Mouse (Mus musculus): ENCODE data around the gene Iqcn. TPM values are rescaled to one million over a fixed set of nuclear protein-coding genes. Genes with fewer than 3 reads are reported as not detected.

Iqcn gene
- polyA plus RNA-seq, 1 experiment from 2014 or later, result not detected

DNA sequence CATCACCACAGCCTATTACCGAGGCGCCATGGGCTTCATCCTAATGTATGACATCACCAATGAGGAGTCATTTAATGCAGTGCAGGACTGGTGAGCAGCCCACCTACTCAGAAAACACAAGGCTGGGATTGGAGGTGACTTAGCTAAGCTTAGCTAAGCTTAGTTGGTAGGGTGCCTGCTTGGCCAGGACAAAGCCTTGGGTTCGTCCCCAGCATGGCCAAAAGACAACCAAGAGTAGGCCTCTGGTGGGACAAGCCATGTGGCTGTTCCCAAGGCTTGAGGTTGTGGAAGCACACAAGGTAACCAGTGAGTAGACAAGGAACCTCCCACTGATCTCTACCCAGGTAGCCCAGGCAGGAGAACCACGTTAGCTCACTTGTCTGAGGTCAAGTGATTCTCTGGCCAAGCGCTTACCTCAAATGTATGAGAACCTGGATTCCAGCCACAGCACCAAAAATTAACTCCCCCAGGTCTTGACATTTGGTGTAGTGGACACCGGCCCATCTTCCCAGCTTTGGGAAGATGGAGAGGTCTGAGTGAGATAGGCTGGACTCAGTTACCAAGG is 53.3 kb downstream of the Iqcn start:
- no peak overlapping the region for H3K4me3 ChIP-seq (ENCODE audit: low read depth, low read length)
- peaks cover 11% of the 10 kb centered on the region for H3K4me1 ChIP-seq (ENCODE audit: control insufficient read depth, insufficient read depth, low read length)
- H3K36me3 ChIP-seq (ENCODE audit: control insufficient read depth, insufficient read depth, low read length), result no peaks in the 10 kb centered on the region
- no peak overlapping the region for H3K27ac ChIP-seq (ENCODE audit: low read depth, low read length)
- H3K9me3 ChIP-seq (ENCODE audit: control insufficient read depth, low read length), result no peaks in the 10 kb centered on the region
- no peak overlapping the region for H3K4me2 ChIP-seq (ENCODE audit: low read depth)
- H3K9ac ChIP-seq (ENCODE audit: low read length), result no peak overlapping the region
- H3K27me3 ChIP-seq (ENCODE audit: control insufficient read depth, insufficient read depth, low read length), result no peaks in the 10 kb centered on the region
- 94% methylated on average over 6 of the region's 6 CpGs for WGBS
- DNase-seq (ENCODE audit: low spot score), result peak; percentile 9
- ATAC-seq (ENCODE audit: insufficient read depth, low FRiP score, low TSS enrichment), result no peak

DNA sequence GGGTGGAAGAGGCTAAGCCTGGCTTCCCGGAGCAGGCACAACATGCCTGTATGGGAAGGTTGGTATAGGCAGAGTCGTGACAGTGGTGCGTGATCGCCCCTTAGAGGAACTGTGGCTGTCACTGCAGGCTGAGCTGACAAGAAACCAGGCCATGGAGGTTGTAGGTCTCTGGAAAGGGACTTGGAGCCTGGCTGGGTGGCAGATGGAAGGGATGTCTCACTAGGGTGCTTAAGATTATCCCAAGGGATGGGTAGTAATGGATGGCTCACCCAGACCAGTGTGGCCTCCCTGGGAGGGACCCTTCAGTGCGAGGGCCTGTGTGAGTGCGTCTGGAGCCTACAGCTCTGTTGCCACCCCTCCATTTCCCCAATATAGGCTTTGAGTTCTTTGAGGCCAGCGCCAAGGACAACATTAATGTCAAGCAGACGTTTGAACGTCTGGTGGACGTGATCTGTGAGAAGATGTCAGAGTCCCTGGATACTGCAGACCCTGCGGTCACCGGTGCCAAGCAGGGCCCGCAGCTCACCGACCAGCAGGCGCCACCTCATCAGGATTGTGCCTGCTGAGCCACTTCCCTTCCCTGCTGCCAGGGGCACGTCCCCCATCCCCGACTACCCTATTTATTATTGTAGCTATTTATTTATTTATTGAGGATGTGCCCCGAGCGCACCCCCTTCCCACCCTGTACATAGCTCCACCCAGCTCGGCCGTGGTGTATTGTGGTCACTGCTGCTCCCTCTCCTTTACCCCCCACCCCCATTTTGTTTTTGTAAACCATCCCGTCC is 54.5 kb downstream of the Iqcn start:
- ATAC-seq (ENCODE audit: insufficient read depth, low FRiP score, low TSS enrichment), result no peak
- H3K4me3 ChIP-seq (ENCODE audit: low read depth, low read length), result no peak overlapping the region
- H3K27ac ChIP-seq (ENCODE audit: low read depth, low read length), result 0 out of 2 replicates have a peak overlapping the region, but pooled peaks have one; percentile 27
- no peaks in the 10 kb centered on the region for H3K36me3 ChIP-seq (ENCODE audit: control insufficient read depth, insufficient read depth, low read length)
- peaks cover 11% of the 10 kb centered on the region for H3K4me1 ChIP-seq (ENCODE audit: control insufficient read depth, insufficient read depth, low read length)
- H3K9ac ChIP-seq (ENCODE audit: low read length), result no peak overlapping the region
- H3K27me3 ChIP-seq (ENCODE audit: control insufficient read depth, insufficient read depth, low read length), result no peaks in the 10 kb centered on the region
- H3K9me3 ChIP-seq (ENCODE audit: control insufficient read depth, low read length), result no peaks in the 10 kb centered on the region
- H3K4me2 ChIP-seq (ENCODE audit: low read depth), result no peak overlapping the region
- WGBS, result 69% methylated on average over 22 of the region's 22 CpGs
- DNase-seq (ENCODE audit: low spot score), result peak; percentile 26

DNA sequence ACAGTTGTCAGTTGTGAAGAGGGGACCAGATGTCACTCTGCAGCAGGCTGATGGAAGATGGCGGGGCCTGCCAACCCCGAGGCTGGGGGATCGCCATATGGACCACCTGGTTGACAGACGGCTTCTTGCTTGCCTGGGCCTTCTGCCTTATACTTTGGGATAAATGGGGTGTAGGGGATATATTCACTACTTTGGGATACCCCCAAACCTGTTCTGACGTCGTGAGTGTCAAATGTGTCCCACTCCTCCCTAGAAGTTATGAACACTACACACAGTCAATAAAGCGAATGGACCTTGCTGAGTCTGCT is 55.0 kb downstream of the Iqcn start:
- no peaks in the 10 kb centered on the region for H3K27me3 ChIP-seq (ENCODE audit: control insufficient read depth, insufficient read depth, low read length)
- H3K4me1 ChIP-seq (ENCODE audit: control insufficient read depth, insufficient read depth, low read length), result peaks cover 11% of the 10 kb centered on the region
- no peak overlapping the region for H3K4me2 ChIP-seq (ENCODE audit: low read depth)
- DNase-seq (ENCODE audit: low spot score) (peak; percentile 7), ATAC-seq (ENCODE audit: insufficient read depth, low FRiP score, low TSS enrichment) (no peak)
- no peak overlapping the region for H3K27ac ChIP-seq (ENCODE audit: low read depth, low read length)
- no peaks in the 10 kb centered on the region for H3K9me3 ChIP-seq (ENCODE audit: control insufficient read depth, low read length)
- H3K36me3 ChIP-seq (ENCODE audit: control insufficient read depth, insufficient read depth, low read length), result no peaks in the 10 kb centered on the region
- no peak overlapping the region for H3K9ac ChIP-seq (ENCODE audit: low read length)
- 82% methylated on average over 7 of the region's 7 CpGs for WGBS
- H3K4me3 ChIP-seq (ENCODE audit: low read depth, low read length), result no peak overlapping the region

DNA sequence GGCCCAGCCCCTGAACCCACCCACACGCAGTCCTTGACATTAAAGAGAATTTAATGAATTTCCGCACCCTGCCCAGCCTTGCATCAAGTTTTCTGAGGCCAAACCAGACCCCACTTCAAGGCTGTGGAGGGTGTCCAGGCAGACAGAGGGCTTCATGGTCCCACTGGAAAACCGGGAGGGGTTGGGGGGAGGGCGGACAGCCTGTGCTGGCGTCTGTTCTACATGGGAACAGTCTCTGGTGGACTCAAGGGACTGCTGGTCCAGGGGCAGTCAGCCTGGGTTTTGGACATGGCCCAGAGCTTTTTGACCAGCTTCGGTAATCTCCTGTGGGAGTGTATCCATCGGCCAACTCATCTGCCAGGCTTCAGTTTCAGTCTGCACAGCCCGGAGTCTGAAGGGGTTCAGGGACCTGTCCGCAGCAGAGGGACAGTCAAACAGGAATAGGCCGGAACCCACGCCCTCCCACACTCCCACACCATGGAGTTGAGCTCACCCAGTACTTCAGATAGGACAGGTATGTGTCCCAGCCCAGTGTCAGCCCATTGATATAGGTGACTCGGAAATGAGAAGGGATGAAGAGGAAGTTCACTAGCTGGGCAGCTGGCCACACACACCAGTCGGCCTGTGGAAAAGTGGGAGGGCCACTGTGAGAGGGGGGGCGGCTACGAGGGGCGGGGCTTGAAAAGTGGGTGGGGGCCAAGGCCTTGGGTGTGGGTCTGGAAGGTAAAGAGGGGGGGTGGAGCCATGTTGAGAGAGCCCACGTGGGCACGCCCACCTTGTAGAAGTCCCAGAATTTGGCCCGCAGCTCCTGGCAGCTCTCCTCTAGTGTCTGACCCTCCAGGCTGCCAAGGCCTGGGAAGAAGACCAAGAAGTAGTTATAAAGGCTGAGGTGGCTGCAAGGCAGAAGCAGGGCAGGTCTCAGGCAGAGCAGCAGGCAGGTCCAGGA is 55.6 kb downstream of the Iqcn start:
- Histone ChIP-seq H3K9me3 (ENCODE audit: control insufficient read depth, low read length) (no peaks in the 10 kb centered on the region), H3K4me1 (ENCODE audit: control insufficient read depth, insufficient read depth, low read length) (peaks cover 11% of the 10 kb centered on the region), H3K4me3 (ENCODE audit: low read depth, low read length) (no peak overlapping the region), H3K36me3 (ENCODE audit: control insufficient read depth, insufficient read depth, low read length) (no peaks in the 10 kb centered on the region), H3K27ac (ENCODE audit: low read depth, low read length) (no peak overlapping the region), H3K27me3 (ENCODE audit: control insufficient read depth, insufficient read depth, low read length) (no peaks in the 10 kb centered on the region), H3K4me2 (ENCODE audit: low read depth) (no peak overlapping the region), H3K9ac (ENCODE audit: low read length) (no peak overlapping the region)
- ATAC-seq (ENCODE audit: insufficient read depth, low FRiP score, low TSS enrichment) (no peak), DNase-seq (ENCODE audit: low spot score) (no peak)
- 75% methylated on average over 19 of the region's 19 CpGs for WGBS

DNA sequence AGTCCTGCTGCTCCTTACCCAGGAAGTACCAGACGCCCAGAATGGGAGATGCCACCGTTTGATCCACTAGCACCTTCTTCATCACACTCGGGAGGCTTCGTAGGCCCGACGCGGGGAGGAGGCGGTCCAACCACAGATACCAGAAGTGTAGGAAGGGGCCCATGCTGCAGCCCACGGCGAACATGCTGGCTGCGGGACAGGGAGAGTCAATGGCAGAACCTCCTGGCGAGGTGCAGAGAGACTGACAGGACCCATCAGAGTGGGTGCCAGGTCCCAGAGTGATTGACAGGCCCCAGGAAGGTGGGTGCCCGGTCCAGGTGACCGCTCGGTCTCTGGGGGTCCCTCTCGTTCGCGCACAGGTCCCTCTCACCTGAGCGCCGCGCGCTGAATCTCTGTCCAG is 57.1 kb downstream of the Iqcn start:
- Histone ChIP-seq H3K27ac (ENCODE audit: low read depth, low read length) (peak overlapping the region; percentile 74; the same call in 1 of the 2 replicates), H3K4me3 (ENCODE audit: low read depth, low read length) (peak overlapping the region; percentile 64), H3K27me3 (ENCODE audit: control insufficient read depth, insufficient read depth, low read length) (no peaks in the 10 kb centered on the region), H3K9ac (ENCODE audit: low read length) (peak overlapping the region; percentile 68), H3K36me3 (ENCODE audit: control insufficient read depth, insufficient read depth, low read length) (no peaks in the 10 kb centered on the region), H3K4me1 (ENCODE audit: control insufficient read depth, insufficient read depth, low read length) (peaks cover 6% of the 10 kb centered on the region), H3K9me3 (ENCODE audit: control insufficient read depth, low read length) (no peaks in the 10 kb centered on the region), H3K4me2 (ENCODE audit: low read depth) (peak overlapping the region; percentile 99)
- DNase-seq (ENCODE audit: low spot score) (no peak), ATAC-seq (ENCODE audit: insufficient read depth, low FRiP score, low TSS enrichment) (peak; percentile 10)
- WGBS, result under 1% methylated on average over 13 of the region's 22 CpGs

DNA sequence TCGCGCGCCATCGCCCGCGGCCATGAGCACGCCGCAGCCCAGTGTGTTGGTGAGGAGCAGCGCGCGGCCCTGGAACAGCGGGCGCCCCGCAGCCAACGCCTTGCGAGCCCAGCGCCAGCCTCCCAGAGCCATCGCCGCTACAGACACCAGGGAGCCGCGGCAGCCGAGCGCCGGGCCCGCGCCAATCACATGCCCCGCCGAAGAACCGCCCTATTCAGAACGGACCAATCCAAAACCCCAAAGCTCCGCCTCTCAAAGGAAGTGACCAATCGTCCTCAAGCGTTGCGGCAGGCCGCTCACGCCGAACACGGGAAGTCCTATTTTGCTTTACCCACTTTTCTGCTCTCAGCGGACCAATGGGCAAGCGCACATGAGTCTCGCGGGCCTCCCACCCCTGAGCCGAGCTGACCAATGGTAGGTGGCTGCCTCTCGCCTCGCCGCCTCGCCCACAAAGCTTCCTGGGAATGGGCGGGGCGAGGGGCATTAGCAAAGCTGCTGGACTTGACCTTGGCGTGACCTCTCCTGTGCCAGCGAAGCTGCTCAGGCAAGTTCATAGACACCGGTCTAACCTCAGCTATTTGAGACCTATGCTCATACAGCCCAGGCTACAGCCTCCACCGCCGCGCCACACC is 57.6 kb downstream of the Iqcn start, which contains the start of gene Mpv17l2:
Gene Mpv17l2, minus strand, starts transcription at position 172 of the 632 bp plus-strand sequence.
- peak within 1 kb of the TSS; percentile 74; the same call in 1 of the 2 replicates for H3K27ac ChIP-seq (ENCODE audit: low read depth, low read length)
- peak within 1 kb of the TSS; percentile 64 for H3K4me3 ChIP-seq (ENCODE audit: low read depth, low read length)
- H3K4me1 ChIP-seq (ENCODE audit: control insufficient read depth, insufficient read depth, low read length), result peaks cover 9% of the 10 kb centered on the region
- no peaks in the 10 kb centered on the region for H3K36me3 ChIP-seq (ENCODE audit: control insufficient read depth, insufficient read depth, low read length)
- peak within 1 kb of the TSS; percentile 68 for H3K9ac ChIP-seq (ENCODE audit: low read length)
- under 1% methylated on average over 52 of the region's 55 CpGs for WGBS
- ATAC-seq (ENCODE audit: insufficient read depth, low FRiP score, low TSS enrichment) (peak; percentile 95), DNase-seq (ENCODE audit: low spot score) (peak; percentile 95)
- H3K9me3 ChIP-seq (ENCODE audit: control insufficient read depth, low read length), result no peaks in the 10 kb centered on the region
- H3K27me3 ChIP-seq (ENCODE audit: control insufficient read depth, insufficient read depth, low read length), result no peaks in the 10 kb centered on the region
- peak within 1 kb of the TSS; percentile 99 for H3K4me2 ChIP-seq (ENCODE audit: low read depth)

DNA sequence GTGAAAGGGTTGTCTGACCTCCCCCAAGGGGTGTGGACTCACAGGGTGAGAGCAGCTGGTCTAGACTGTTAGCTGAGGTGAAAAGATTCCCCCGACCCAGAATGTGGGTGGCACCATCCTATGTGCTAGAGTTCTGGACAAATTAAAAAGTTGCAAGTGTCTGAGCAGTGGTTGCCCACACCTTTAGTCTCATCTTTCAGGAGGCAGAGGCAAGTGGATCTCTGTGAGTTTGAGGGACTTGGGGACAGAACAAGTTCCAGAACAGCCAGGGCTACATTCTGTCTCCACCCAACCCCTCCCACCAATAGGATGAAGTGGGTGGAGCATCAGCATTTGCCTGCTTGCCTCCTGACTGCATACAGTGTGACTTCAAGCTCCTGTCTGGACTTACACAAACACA is 58.9 kb downstream of the Iqcn start:
- ATAC-seq (ENCODE audit: insufficient read depth, low FRiP score, low TSS enrichment) (no peak), DNase-seq (ENCODE audit: low spot score) (no peak)
- H3K27ac ChIP-seq (ENCODE audit: low read depth, low read length), result no peak overlapping the region
- H3K4me3 ChIP-seq (ENCODE audit: low read depth, low read length), result no peak overlapping the region
- no peaks in the 10 kb centered on the region for H3K9me3 ChIP-seq (ENCODE audit: control insufficient read depth, low read length)
- no peak overlapping the region for H3K9ac ChIP-seq (ENCODE audit: low read length)
- peaks cover 19% of the 10 kb centered on the region for H3K4me1 ChIP-seq (ENCODE audit: control insufficient read depth, insufficient read depth, low read length)
- no peaks in the 10 kb centered on the region for H3K36me3 ChIP-seq (ENCODE audit: control insufficient read depth, insufficient read depth, low read length)
- H3K4me2 ChIP-seq (ENCODE audit: low read depth), result no peak overlapping the region
- 86% methylated on average over 1 of the region's 1 CpGs for WGBS
- no peaks in the 10 kb centered on the region for H3K27me3 ChIP-seq (ENCODE audit: control insufficient read depth, insufficient read depth, low read length)

DNA sequence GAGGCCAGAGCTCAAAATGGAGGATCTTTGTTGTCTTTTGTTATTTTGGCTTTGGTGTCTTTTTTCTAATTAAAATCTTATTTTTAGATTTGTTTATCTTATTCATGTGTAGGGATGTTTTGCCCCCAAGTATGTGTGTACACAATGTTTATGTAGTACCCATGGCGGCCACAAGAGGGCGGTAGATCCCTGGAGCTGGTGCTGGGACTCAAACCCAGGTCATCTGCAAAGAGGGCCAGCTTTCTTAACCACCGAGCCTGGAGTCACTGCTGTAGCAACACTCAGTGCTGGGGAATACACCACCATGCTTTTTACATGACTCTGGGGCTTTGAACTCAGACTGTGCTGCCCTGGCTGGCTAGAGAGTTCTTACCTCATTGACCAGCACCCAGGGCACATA is 60.1 kb downstream of the Iqcn start:
- H3K9me3 ChIP-seq (ENCODE audit: control insufficient read depth, low read length), result no peaks in the 10 kb centered on the region
- H3K4me1 ChIP-seq (ENCODE audit: control insufficient read depth, insufficient read depth, low read length), result peaks cover 19% of the 10 kb centered on the region
- H3K4me3 ChIP-seq (ENCODE audit: low read depth, low read length), result no peak overlapping the region
- 8% methylated on average over 3 of the region's 3 CpGs for WGBS
- no peak overlapping the region for H3K9ac ChIP-seq (ENCODE audit: low read length)
- ATAC-seq (ENCODE audit: insufficient read depth, low FRiP score, low TSS enrichment) (no peak), DNase-seq (ENCODE audit: low spot score) (peak; percentile 57)
- no peak overlapping the region for H3K27ac ChIP-seq (ENCODE audit: low read depth, low read length)
- H3K36me3 ChIP-seq (ENCODE audit: control insufficient read depth, insufficient read depth, low read length), result peaks cover under 1% of the 10 kb centered on the region; the same call in 1 of the 2 replicates
- H3K27me3 ChIP-seq (ENCODE audit: control insufficient read depth, insufficient read depth, low read length), result no peaks in the 10 kb centered on the region
- H3K4me2 ChIP-seq (ENCODE audit: low read depth), result no peak overlapping the region
